Mouse (Mus musculus) megakaryocyte, adult 5-6 weeks (primary cell): Measurements from ENCODE around the gene Zfyve27. TPM values are rescaled to one million over a fixed set of nuclear protein-coding genes. Genes with fewer than 3 reads are reported as not detected.

Experiments used
- ATAC-seq: 2 replicates; pipeline ENCODE4 v1.8.0; 2016; ENCODE audit warnings: mild to moderate bottlenecking, inconsistent platforms; ENCODE audit not compliant: poor library complexity, severe bottlenecking
- total RNA-seq, 2 experiments: library from RNA; stranded (forward) in 1 of 2; stranded (reverse) in 1 of 2; fragments of 153-499, 151-499 nt in 1 of 2; fragments of 221-1000, 200-1000 nt in 1 of 2; gene quantifications; 2 replicates each; pipeline versions ENCODE4 v1.2.3 to v1.2.4; 2015 to 2017

Zfyve27 gene
- total RNA-seq, 2 experiments from 2014 or later = 7.9 to 21.3 TPM

- ATAC-seq = no peak
Measured at GRCm38 (mm10) chr19:42226451-42226850, 62.7 kb downstream of the Zfyve27 start.

- ATAC-seq = no peak
Measured at GRCm38 (mm10) chr19:42229499-42230287, 65.9 kb downstream of the Zfyve27 start.

GRCm38 (mm10) chr19:42230288-42230568 is 66.5 kb downstream of the Zfyve27 start:
- ATAC-seq = no peak

- no peak for ATAC-seq
Measured at GRCm38 (mm10) chr19:42230986-42231385, 67.2 kb downstream of the Zfyve27 start.

- no peak for ATAC-seq
Measured at GRCm38 (mm10) chr19:42237602-42238340, 74.0 kb downstream of the Zfyve27 start.

- ATAC-seq = no peak
Measured at GRCm38 (mm10) chr19:42238341-42238715, 74.6 kb downstream of the Zfyve27 start.

GRCm38 (mm10) chr19:42240881-42241280 is 77.1 kb downstream of the Zfyve27 start:
- no peak for ATAC-seq

- ATAC-seq = no peak
Measured at GRCm38 (mm10) chr19:42243401-42243800, 79.7 kb downstream of the Zfyve27 start.

Other genes starting within 250 kb of the Zfyve27 start
- 37.0 and 38.6 TPM in 2 replicates for gene Exosc1, start 230.5 kb upstream of the Zfyve27 start, total RNA-seq (2015)
- gene Exosc1, start 230.5 kb upstream of the Zfyve27 start, total RNA-seq (2017) = 29.3 and 40.2 TPM in 2 replicates
- 25.9 and 36.1 TPM in 2 replicates for gene Zdhhc16, start 230.5 kb upstream of the Zfyve27 start, total RNA-seq (2015)
- 22.4 and 26.4 TPM in 2 replicates for gene Zdhhc16, start 230.5 kb upstream of the Zfyve27 start, total RNA-seq (2017)
- 18.5 and 24.7 TPM in 2 replicates for gene Mms19, start 182.8 kb upstream of the Zfyve27 start, total RNA-seq (2015)
- gene Mms19, start 182.8 kb upstream of the Zfyve27 start, total RNA-seq (2017) = 21.7 and 33.8 TPM in 2 replicates
- gene Ubtd1, start 182.2 kb upstream of the Zfyve27 start, total RNA-seq (2015) = 15.1 and 17.0 TPM in 2 replicates
- gene Ubtd1, start 182.2 kb upstream of the Zfyve27 start, total RNA-seq (2017) = 11.9 and 12.2 TPM in 2 replicates
- gene Ankrd2, start 128.0 kb upstream of the Zfyve27 start, total RNA-seq (2015) = not detected in 2 replicates
- not detected in 2 replicates for gene Ankrd2, start 128.0 kb upstream of the Zfyve27 start, total RNA-seq (2017)
- gene Hoga1, start 118.3 kb upstream of the Zfyve27 start, total RNA-seq (2015) = not detected in 2 replicates
- 0.20 and 1.2 TPM in 2 replicates for gene Hoga1, start 118.3 kb upstream of the Zfyve27 start, total RNA-seq (2017)
- gene 4933411K16Rik, start 111.7 kb upstream of the Zfyve27 start, total RNA-seq (2015) = not detected in 2 replicates
- gene 4933411K16Rik, start 111.7 kb upstream of the Zfyve27 start, total RNA-seq (2017) = not detected in 2 replicates
- 0.36 TPM in 1 of 2 replicates, not detected in the other for gene Morn4, start 77.6 kb upstream of the Zfyve27 start, total RNA-seq (2015)
- gene Morn4, start 77.6 kb upstream of the Zfyve27 start, total RNA-seq (2017) = 0.07 TPM in 1 of 2 replicates, not detected in the other
- 12.0 and 12.2 TPM in 2 replicates for gene Pi4k2a, start 73.5 kb upstream of the Zfyve27 start, total RNA-seq (2015)
- 9.9 and 10.7 TPM in 2 replicates for gene Pi4k2a, start 73.5 kb upstream of the Zfyve27 start, total RNA-seq (2017)
- 1.1 and 1.7 TPM in 2 replicates for gene Avpi1, start 34.9 kb upstream of the Zfyve27 start, total RNA-seq (2015)
- 2.9 and 6.2 TPM in 2 replicates for gene Avpi1, start 34.9 kb upstream of the Zfyve27 start, total RNA-seq (2017)
- 5.7 and 6.7 TPM in 2 replicates for gene Marveld1, start 16.6 kb upstream of the Zfyve27 start, total RNA-seq (2015)
- 7.9 and 9.4 TPM in 2 replicates for gene Marveld1, start 16.6 kb upstream of the Zfyve27 start, total RNA-seq (2017)
- not detected in 2 replicates for gene Sfrp5, start 38.3 kb downstream of the Zfyve27 start, total RNA-seq (2015)
- gene Sfrp5, start 38.3 kb downstream of the Zfyve27 start, total RNA-seq (2017) = not detected in 2 replicates
- gene Golga7b, start 83.6 kb downstream of the Zfyve27 start, total RNA-seq (2015) = not detected in 2 replicates
- gene Golga7b, start 83.6 kb downstream of the Zfyve27 start, total RNA-seq (2017) = not detected in 2 replicates